Mouse (Mus musculus) cerebellum, adult (tissue): ENCODE data around the gene Dalrd3.

ENCODE experiments used
- ATAC-seq: cut with Nextera tagmentation; 2 replicates; pipeline ENCODE4 v1.9.2; 2017; ENCODE audit warnings: mild to moderate bottlenecking, moderate library complexity, mixed read lengths; ENCODE audit not compliant: insufficient number of reproducible peaks, low FRiP score, low TSS enrichment

The Dalrd3 gene

GRCm38 (mm10) chr9:108569381-108570206 lies at the start of gene Dalrd3:
Gene Dalrd3 (plus strand): TSS chr9:108569886.
- ATAC-seq = 0 out of 2 replicates have a peak, but pooled peaks have one; percentile 47

- ATAC-seq = no peak
These were observed 48.1 kb upstream of the Dalrd3 start for GRCm38 (mm10) chr9:108521604-108522003.

- no peak for ATAC-seq
These were observed 46.3 kb upstream of the Dalrd3 start for GRCm38 (mm10) chr9:108523341-108523740.

GRCm38 (mm10) chr9:108525400-108525799 lies 44.3 kb upstream of the Dalrd3 start:
- ATAC-seq = no peak

- ATAC-seq = no peak
These were observed 38.7 kb upstream of the Dalrd3 start for GRCm38 (mm10) chr9:108530954-108531353.

- ATAC-seq = no peak
These were observed 38.2 kb upstream of the Dalrd3 start for GRCm38 (mm10) chr9:108531496-108531895.

GRCm38 (mm10) chr9:108540846-108541245 lies 28.8 kb upstream of the Dalrd3 start:
- no peak for ATAC-seq

- ATAC-seq = no peak
These were observed 23.7 kb upstream of the Dalrd3 start for GRCm38 (mm10) chr9:108545986-108546385.

GRCm38 (mm10) chr9:108546875-108547274 lies 22.8 kb upstream of the Dalrd3 start:
- no peak for ATAC-seq

GRCm38 (mm10) chr9:108559169-108559568 lies 10.5 kb upstream of the Dalrd3 start:
- ATAC-seq = no peak

- ATAC-seq = peak; percentile 87
These were observed 9.4 kb upstream of the Dalrd3 start, which contains the start of gene Impdh2 for GRCm38 (mm10) chr9:108560227-108560841. Gene Impdh2 (plus strand): TSS chr9:108560286.

- no peak for ATAC-seq
These were observed 6.0 kb upstream of the Dalrd3 start for GRCm38 (mm10) chr9:108563671-108564070.

GRCm38 (mm10) chr9:108564131-108564530 lies 5.6 kb upstream of the Dalrd3 start:
- no peak for ATAC-seq

- ATAC-seq = no peak
These were observed 3.5 kb upstream of the Dalrd3 start for GRCm38 (mm10) chr9:108565881-108566814.

GRCm38 (mm10) chr9:108566815-108567776 lies 2.6 kb upstream of the Dalrd3 start, which contains the start of gene Ndufaf3:
Gene Ndufaf3 (minus strand): TSS chr9:108567434.
- peak; percentile 68 for ATAC-seq

- ATAC-seq = no peak
These were observed 1.7 kb upstream of the Dalrd3 start for GRCm38 (mm10) chr9:108567931-108568419.

- no peak for ATAC-seq
These were observed 1.2 kb upstream of the Dalrd3 start for GRCm38 (mm10) chr9:108568511-108568921.

GRCm38 (mm10) chr9:108570207-108570896 lies 666 bp downstream of the Dalrd3 start:
- no peak for ATAC-seq
